Mouse (Mus musculus): ENCODE data around the gene Egfr.

Gene Egfr

GRCm38 (mm10) chr11:16895441-16896356 is 143.7 kb downstream of the Egfr start:
- DNase-seq (ENCODE audit: low read depth in 2 of 2, low spot score in 2 of 2), result no peak

- DNase-seq (ENCODE audit: low read depth in 2 of 2, low spot score in 2 of 2), result no peak
Measured at GRCm38 (mm10) chr11:16897681-16898080, 145.7 kb downstream of the Egfr start.

DNA sequence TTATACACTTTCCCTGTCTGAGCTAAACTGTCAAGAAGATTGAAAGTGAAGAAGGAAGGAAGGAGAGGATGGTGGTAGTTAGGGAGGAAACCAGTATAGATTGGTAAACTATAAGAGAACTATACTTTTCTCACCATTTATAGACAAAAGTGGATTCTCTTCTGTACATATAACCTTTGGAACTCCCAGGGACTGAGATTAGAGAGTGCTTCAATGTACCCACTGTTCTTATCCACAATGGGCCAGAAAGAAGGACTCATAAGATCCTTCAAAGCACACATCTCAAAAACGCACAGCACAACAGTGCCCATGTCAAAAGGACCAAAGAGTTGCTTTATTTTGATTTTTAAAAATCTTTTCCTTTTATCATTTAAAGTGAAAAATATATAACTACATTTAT is 148.2 kb downstream of the Egfr start:
- no peak for DNase-seq (ENCODE audit: low read depth in 2 of 2, low spot score in 2 of 2)

- DNase-seq (ENCODE audit: low read depth in 2 of 2, low spot score in 2 of 2), result no peak
Measured at GRCm38 (mm10) chr11:16900653-16901416, 148.8 kb downstream of the Egfr start.

- no peak for DNase-seq (ENCODE audit: low read depth in 2 of 2, low spot score in 2 of 2)
Measured at GRCm38 (mm10) chr11:16904302-16905011, 152.5 kb downstream of the Egfr start.

DNA sequence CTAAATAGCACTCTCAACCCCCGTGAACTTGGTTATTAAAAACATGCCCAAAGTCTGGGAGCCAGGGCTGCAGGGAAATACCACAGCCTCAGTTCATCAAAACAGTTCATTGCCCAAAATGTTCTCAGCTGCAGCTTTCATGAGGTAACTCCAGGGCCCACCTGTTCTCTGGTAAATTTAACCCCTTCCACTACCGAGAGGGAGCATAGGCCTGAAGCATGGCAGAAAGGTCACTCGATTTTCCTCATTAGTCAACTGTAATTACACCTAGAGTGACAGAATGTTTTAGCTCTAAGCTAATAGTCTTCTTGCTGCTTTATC is 153.0 kb downstream of the Egfr start:
- DNase-seq (ENCODE audit: low read depth in 2 of 2, low spot score in 2 of 2), result no peak

DNA sequence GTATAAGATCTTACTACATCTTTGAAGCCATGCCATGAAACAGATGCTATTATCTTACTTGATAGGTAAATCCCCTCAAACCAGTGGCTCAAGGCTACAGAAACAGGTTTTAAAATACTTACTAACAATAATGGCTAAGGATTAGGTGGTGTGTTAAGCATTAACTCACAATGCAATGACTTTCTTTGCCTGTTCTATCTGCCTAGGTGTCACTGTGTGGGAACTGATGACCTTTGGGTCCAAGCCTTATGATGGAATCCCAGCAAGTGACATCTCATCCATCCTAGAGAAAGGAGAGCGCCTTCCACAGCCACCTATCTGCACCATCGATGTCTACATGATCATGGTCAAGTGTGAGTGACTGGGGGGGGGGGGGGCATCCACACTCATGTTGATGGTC is 154.5 kb downstream of the Egfr start:
- DNase-seq (ENCODE audit: low read depth in 2 of 2, low spot score in 2 of 2), result no peak

DNA sequence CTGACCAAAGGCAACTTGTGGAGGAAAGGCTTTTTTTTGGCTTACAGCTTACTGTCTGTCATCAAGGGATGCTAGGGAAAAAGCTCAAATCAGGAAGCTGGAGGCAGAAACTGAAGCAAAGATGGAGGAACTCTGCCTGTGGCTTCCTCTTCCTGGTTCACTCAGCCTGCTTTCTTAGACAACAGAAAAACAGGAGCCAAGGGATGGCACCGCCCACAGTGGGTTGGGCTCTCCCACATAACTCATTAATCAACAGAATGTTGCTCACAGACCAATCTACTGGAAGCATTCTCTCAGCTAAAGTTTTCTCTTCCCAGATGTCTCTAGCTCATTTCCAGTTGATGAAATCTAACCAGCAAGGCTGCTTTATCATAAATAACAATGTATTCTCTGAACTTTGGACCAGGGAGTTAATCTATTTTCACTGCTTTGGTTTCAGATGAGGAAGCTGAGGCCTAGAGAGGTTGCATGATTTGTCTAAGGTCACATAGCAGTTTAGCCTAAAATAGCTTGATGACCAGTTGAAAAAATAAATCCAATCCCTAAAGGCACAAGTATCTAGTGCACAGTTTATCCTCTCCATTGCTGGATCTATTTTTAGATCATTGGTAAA is 155.6 kb downstream of the Egfr start:
- no peak for DNase-seq (ENCODE audit: low read depth in 2 of 2, low spot score in 2 of 2)

GRCm38 (mm10) chr11:16914756-16915155 is 162.8 kb downstream of the Egfr start:
- DNase-seq (ENCODE audit: low read depth in 2 of 2, low spot score in 2 of 2), result no peak

DNA sequence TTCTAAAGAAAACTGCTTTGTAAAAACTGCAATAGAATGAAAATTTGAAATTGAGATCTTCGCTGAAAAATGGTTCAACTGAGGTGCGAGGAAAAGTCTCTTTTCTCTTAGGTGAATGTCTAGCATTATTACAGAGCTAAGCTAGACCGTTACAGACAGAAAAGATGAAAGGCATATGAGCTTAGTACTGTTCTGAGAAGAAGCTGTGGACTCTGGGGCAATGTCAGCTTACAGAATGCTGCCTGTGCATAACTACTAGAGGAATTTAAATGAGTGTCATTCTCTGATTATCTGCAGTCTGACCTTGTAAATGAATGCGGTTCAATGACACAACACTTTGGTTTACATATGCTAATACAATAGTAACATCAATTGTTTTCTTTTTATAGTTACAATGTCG is 163.8 kb downstream of the Egfr start:
- no peak for DNase-seq (ENCODE audit: low read depth in 2 of 2, low spot score in 2 of 2)

DNA sequence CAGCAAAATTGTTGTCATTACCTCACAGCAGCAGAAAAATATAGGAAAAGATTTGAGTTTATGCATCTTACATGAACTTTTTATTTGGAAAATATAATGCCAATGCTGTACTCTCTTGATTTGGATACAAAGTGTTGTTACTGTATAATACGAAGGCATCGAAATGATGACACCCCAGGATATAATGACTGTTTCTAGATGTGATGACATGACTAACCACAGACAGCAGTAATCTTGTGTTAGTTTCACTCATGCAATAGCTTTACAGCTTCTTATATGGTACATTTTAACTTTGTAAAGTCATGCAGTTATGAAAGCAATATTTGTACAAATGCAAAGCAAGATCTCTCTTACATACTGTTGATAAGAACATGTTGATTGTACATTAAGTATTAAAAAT is 165.5 kb downstream of the Egfr start:
- no peak for DNase-seq (ENCODE audit: low read depth in 2 of 2, low spot score in 2 of 2)

DNA sequence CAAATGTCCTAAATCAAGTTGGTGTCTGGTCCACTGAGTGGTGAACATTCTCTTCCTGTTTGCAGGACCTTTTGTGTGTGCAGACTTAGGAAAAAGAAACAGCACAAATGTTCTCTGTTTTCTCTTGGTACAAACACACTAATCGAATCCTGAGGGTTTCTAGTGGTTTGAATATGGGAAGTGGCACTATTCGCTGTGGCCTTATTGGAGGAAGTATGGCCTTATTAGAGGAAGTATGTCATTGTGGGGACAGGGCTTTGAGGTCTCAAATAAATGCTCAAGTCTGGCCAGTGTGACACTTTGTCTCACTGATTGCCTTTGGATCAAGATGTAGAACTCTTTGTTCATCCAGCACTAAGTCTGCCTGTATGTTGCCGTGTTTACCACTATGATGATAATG is 180.2 kb downstream of the Egfr start:
- no peak for DNase-seq (ENCODE audit: low read depth in 2 of 2, low spot score in 2 of 2)

DNA sequence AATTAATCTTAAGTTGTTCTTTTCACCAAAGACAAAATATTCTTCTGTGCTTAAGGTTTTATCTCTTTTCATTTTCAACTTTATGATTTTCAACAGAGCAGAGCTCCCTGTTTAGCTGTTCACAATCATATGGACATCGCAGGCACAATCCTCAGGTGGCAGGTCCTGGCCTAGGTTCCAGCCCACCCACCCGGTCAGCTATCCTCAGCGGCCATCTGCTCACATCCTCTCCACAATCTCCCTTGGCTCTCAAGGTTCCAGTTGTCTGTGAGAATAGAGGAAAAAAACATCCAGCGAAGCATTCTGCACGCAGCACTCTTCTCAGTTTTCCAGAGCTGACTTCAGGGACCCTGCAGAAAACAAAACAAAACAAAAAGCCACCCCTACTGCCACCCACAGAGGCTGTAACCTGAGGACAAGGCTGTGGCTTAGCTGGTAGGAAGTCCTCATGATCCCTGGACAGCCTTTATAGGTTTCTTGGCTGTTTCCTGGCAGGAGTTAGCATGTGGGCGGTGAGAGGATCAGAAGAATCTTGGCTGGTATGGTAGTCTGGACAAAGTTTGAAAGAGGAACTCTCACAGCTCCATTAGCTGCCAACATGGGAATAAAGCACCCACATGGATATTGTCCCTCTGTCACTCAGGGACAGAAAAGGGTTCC is 183.7 kb downstream of the Egfr start:
- DNase-seq (ENCODE audit: low read depth in 2 of 2, low spot score in 2 of 2), result no peak

- DNase-seq (ENCODE audit: low read depth in 2 of 2, low spot score in 2 of 2), result no peak
Measured at GRCm38 (mm10) chr11:16941103-16941793, 189.2 kb downstream of the Egfr start.

- no peak for DNase-seq (ENCODE audit: low read depth in 2 of 2, low spot score in 2 of 2)
Measured at GRCm38 (mm10) chr11:16941973-16942452, 190.0 kb downstream of the Egfr start.

- no peak for DNase-seq (ENCODE audit: low read depth in 2 of 2, low spot score in 2 of 2)
Measured at GRCm38 (mm10) chr11:16943016-16943415, 191.0 kb downstream of the Egfr start.

- no peak for DNase-seq (ENCODE audit: low read depth in 2 of 2, low spot score in 2 of 2)
Measured at GRCm38 (mm10) chr11:16948756-16949155, 196.8 kb downstream of the Egfr start.

GRCm38 (mm10) chr11:16950226-16950975 is 198.4 kb downstream of the Egfr start:
- DNase-seq (ENCODE audit: low read depth in 2 of 2, low spot score in 2 of 2), result no peak

GRCm38 (mm10) chr11:16950976-16951760 is 199.2 kb downstream of the Egfr start, which contains the start of gene Fbxo48:
TSS of gene Fbxo48 (plus strand) at chr11:16951375.
- peak; percentile 95 to 96 for DNase-seq (ENCODE audit: low read depth in 2 of 2, low spot score in 2 of 2)
